Mouse (Mus musculus): ENCODE measurements at regions not wholly inside any gene's neighbourhood (a gene's known extent, or its start where the extent isn't known, plus 50 kb on each side); places are given as distances from the start of the nearest gene placed in this dataset.
A peak's percentile ranks its signal among the peaks of the same experiment; 100 is the strongest.

GRCm38 (mm10) chr16:78247189-78247588, 54.1 kb upstream of the Cxadr start:
- Histone ChIP-seq H3K9me3 (ENCODE audit: control insufficient read depth, low read length) (no peaks in the 10 kb centered on the region), H3K36me3 (ENCODE audit: control insufficient read depth, insufficient read depth, low read length) (no peaks in the 10 kb centered on the region), H3K9ac (ENCODE audit: low read depth, low read length, severe bottlenecking) (no peak overlapping the region), H3K4me2 (replicated peaks; ENCODE audit: low read depth, low read length, severe bottlenecking) (no peak overlapping the region), H3K4me3 (replicated peaks; ENCODE audit: low read length) (no peak overlapping the region), H3K4me1 (ENCODE audit: control insufficient read depth, insufficient read depth, low read length) (0 out of 2 replicates have a peak, but pooled peaks cover 3% of the 10 kb centered on the region), H3K27ac (replicated peaks; ENCODE audit: low read depth, low read length) (no peak overlapping the region), H3K27me3 (ENCODE audit: control insufficient read depth, insufficient read depth, low read length) (no peaks in the 10 kb centered on the region)
- no peak for DNase-seq (ENCODE audit: low spot score)
- 80% methylated on average over 3 of the region's 3 CpGs for WGBS
- ATAC-seq (ENCODE audit: low FRiP score, low read depth) = no peak
- no peak for TF ChIP-seq POLR2A (IDR thresholded peaks at IDR 0.05; ENCODE audit: borderline replicate concordance, extremely low read depth, insufficient read depth, insufficient read length)

GRCm38 (mm10) chr16:78242678-78243077, 58.6 kb upstream of the Cxadr start:
- H3K36me3 ChIP-seq (ENCODE audit: control insufficient read depth, insufficient read depth, low read length) = no peaks in the 10 kb centered on the region
- H3K4me3 ChIP-seq (replicated peaks; ENCODE audit: low read length) = no peak overlapping the region
- H3K4me1 ChIP-seq (ENCODE audit: control insufficient read depth, insufficient read depth, low read length) = no peaks in the 10 kb centered on the region
- H3K4me2 ChIP-seq (replicated peaks; ENCODE audit: low read depth, low read length, severe bottlenecking) = no peak overlapping the region
- H3K9me3 ChIP-seq (ENCODE audit: control insufficient read depth, low read length) = no peaks in the 10 kb centered on the region
- no peak overlapping the region for H3K9ac ChIP-seq (ENCODE audit: low read depth, low read length, severe bottlenecking)
- no peaks in the 10 kb centered on the region for H3K27me3 ChIP-seq (ENCODE audit: control insufficient read depth, insufficient read depth, low read length)
- no peak for TF ChIP-seq POLR2A (IDR thresholded peaks at IDR 0.05; ENCODE audit: borderline replicate concordance, extremely low read depth, insufficient read depth, insufficient read length)
- no peak overlapping the region for H3K27ac ChIP-seq (replicated peaks; ENCODE audit: low read depth, low read length)
- DNase-seq (ENCODE audit: low spot score) (no peak), ATAC-seq (ENCODE audit: low FRiP score, low read depth) (no peak)
- WGBS = 67% methylated on average over 3 of the region's 3 CpGs

DNA sequence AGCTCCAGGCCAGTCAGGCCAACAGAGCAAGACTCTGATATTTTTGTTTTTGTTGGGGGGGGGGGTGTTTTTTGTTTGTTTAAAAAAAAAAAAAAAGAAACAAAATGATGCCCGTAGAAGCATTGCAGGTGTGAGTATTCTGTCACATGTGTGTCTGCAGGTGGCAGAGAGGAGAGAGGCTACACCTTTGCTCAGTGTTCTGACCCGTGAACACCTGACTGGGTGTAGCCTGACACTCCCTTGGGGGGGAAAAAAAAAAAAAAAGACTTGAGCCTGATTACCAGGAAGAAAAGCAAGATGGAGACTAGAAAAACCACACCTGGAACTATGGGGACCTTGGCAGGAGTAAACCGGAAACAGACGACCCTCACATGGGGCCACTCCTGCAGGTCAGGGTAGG, 61.1 kb upstream of the Cxadr start:
- no peaks in the 10 kb centered on the region for H3K36me3 ChIP-seq (ENCODE audit: control insufficient read depth, insufficient read depth, low read length)
- peaks cover 4% of the 10 kb centered on the region; the same call in 1 of the 2 replicates for H3K27me3 ChIP-seq (ENCODE audit: control insufficient read depth, insufficient read depth, low read length)
- DNase-seq (ENCODE audit: low spot score) = no peak
- no peak for TF ChIP-seq POLR2A (IDR thresholded peaks at IDR 0.05; ENCODE audit: borderline replicate concordance, extremely low read depth, insufficient read depth, insufficient read length)
- no peak overlapping the region for H3K4me3 ChIP-seq (replicated peaks; ENCODE audit: low read length)
- H3K4me2 ChIP-seq (replicated peaks; ENCODE audit: low read depth, low read length, severe bottlenecking) = no peak overlapping the region
- H3K4me1 ChIP-seq (ENCODE audit: control insufficient read depth, insufficient read depth, low read length) = no peaks in the 10 kb centered on the region
- no peak overlapping the region for H3K9ac ChIP-seq (ENCODE audit: low read depth, low read length, severe bottlenecking)
- 76% methylated on average over 4 of the region's 4 CpGs for WGBS
- ATAC-seq (ENCODE audit: low FRiP score, low read depth) = no peak
- no peak overlapping the region for H3K27ac ChIP-seq (replicated peaks; ENCODE audit: low read depth, low read length)
- H3K9me3 ChIP-seq (ENCODE audit: control insufficient read depth, low read length) = no peaks in the 10 kb centered on the region

- peak overlapping the region; percentile 87 for H3K4me2 ChIP-seq (replicated peaks; ENCODE audit: low read depth, low read length, severe bottlenecking)
- no peaks in the 10 kb centered on the region for H3K9me3 ChIP-seq (ENCODE audit: control insufficient read depth, low read length)
- no peak for ATAC-seq (ENCODE audit: low FRiP score, low read depth)
- peaks cover 4% of the 10 kb centered on the region; the same call in 1 of the 2 replicates for H3K27me3 ChIP-seq (ENCODE audit: control insufficient read depth, insufficient read depth, low read length)
- no peak overlapping the region for H3K27ac ChIP-seq (replicated peaks; ENCODE audit: low read depth, low read length)
- WGBS = under 1% methylated on average over 18 of the region's 18 CpGs
- no peak for DNase-seq (ENCODE audit: low spot score)
- no peaks in the 10 kb centered on the region for H3K36me3 ChIP-seq (ENCODE audit: control insufficient read depth, insufficient read depth, low read length)
- TF ChIP-seq POLR2A (IDR thresholded peaks at IDR 0.05; ENCODE audit: borderline replicate concordance, extremely low read depth, insufficient read depth, insufficient read length) = no peak
- H3K4me1 ChIP-seq (ENCODE audit: control insufficient read depth, insufficient read depth, low read length) = no peaks in the 10 kb centered on the region
- H3K9ac ChIP-seq (ENCODE audit: low read depth, low read length, severe bottlenecking) = peak overlapping the region; percentile 53
- H3K4me3 ChIP-seq (replicated peaks; ENCODE audit: low read length) = peak overlapping the region; percentile 45
These were observed 63.1 kb upstream of the Cxadr start for GRCm38 (mm10) chr16:78238052-78238701.

DNA sequence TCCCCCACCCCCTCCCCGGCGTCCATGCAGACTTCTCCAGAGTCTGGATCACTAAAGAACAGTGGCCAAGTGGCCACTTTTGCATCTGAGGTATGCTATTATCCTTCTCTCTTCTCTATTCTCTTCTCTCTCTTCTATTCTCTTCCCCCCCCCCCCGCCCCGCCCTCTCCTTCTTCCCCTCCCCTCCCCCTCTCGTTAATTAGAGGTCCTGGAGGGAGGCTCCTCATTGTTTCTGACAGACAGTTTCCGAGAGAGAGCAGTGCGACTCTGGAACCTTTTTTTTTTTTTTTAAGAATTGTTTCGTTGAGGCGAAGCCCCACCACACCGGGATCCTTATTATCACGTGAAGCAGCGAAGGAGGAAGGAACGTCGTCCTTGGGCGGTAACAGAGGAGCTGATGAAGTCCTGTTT, 63.6 kb upstream of the Cxadr start:
- WGBS = 0% methylated on average over 13 of the region's 15 CpGs
- peaks cover 4% of the 10 kb centered on the region; the same call in 1 of the 2 replicates for H3K27me3 ChIP-seq (ENCODE audit: control insufficient read depth, insufficient read depth, low read length)
- H3K36me3 ChIP-seq (ENCODE audit: control insufficient read depth, insufficient read depth, low read length) = no peaks in the 10 kb centered on the region
- no peaks in the 10 kb centered on the region for H3K9me3 ChIP-seq (ENCODE audit: control insufficient read depth, low read length)
- peak; percentile 27; the same call in 1 of the 2 replicates for ATAC-seq (ENCODE audit: low FRiP score, low read depth)
- H3K9ac ChIP-seq (ENCODE audit: low read depth, low read length, severe bottlenecking) = peak overlapping the region; percentile 53
- peak overlapping the region; percentile 87 for H3K4me2 ChIP-seq (replicated peaks; ENCODE audit: low read depth, low read length, severe bottlenecking)
- no peak for TF ChIP-seq POLR2A (IDR thresholded peaks at IDR 0.05; ENCODE audit: borderline replicate concordance, extremely low read depth, insufficient read depth, insufficient read length)
- DNase-seq (ENCODE audit: low spot score) = peak; percentile 22
- H3K27ac ChIP-seq (replicated peaks; ENCODE audit: low read depth, low read length) = 0 out of 2 replicates have a peak overlapping the region, but pooled peaks have one; percentile 19
- no peaks in the 10 kb centered on the region for H3K4me1 ChIP-seq (ENCODE audit: control insufficient read depth, insufficient read depth, low read length)
- peak overlapping the region; percentile 45 for H3K4me3 ChIP-seq (replicated peaks; ENCODE audit: low read length)
